21 mouse cellular contexts compared by ENCODE assay signal in genomic region chr3:115666547-115666946, GRCm38 (mm10). TPM values are rescaled to one million over a fixed set of nuclear protein-coding genes. Genes with fewer than 3 reads are reported as not detected.
DNase-seq lines count a peak whose midpoint lies in the region; ATAC-seq lines count a peak whose summit lies in the region.
"Had no signal": no experiment of that assay in that cellular context is flagged by ENCODE, and none has a peak within 500 bp of the region (broad histone marks: within the 10 kb centered on the region; RNA-seq: fewer than 3 reads in every experiment).

No protein-coding gene starts in this region.

- WGBS in heart, embryonic 12.5 days: 63% methylated on average over 8 of the region's 8 CpGs

- H3K9ac ChIP-seq in heart, embryonic 12.5 days: no peak overlapping the region
- H3K9ac ChIP-seq: forebrain, postnatal 0 days; hindbrain, embryonic 12.5 days; hindbrain, embryonic 15.5 days had no signal

- no peaks in the 10 kb centered on the region for H3K4me1 ChIP-seq in heart, embryonic 12.5 days (replicated peaks)
- H3K4me1 ChIP-seq: hindbrain, embryonic 12.5 days; hindbrain, embryonic 15.5 days had no signal

- H3K9me3 ChIP-seq in heart, embryonic 12.5 days (replicated peaks): no peaks in the 10 kb centered on the region
- H3K9me3 ChIP-seq: heart, embryonic 10.5 days; hindbrain, embryonic 12.5 days; hindbrain, embryonic 15.5 days had no signal

- H3K27ac ChIP-seq in heart, embryonic 12.5 days (ENCODE audit: poor library complexity, severe bottlenecking): no peak overlapping the region
- H3K27ac ChIP-seq: gastrocnemius, adult 2 months; heart, adult 2 months; heart, embryonic 10.5 days; hindbrain, embryonic 12.5 days; hindbrain, embryonic 15.5 days had no signal

- ATAC-seq in heart, embryonic 12.5 days (ENCODE audit: insufficient number of reproducible peaks, low FRiP score): no peak
- ATAC-seq: activated CD4-positive, CD25-positive, alpha-beta regulatory T cell, adult 4 months; forebrain, embryonic 14.5 days; forebrain, postnatal 0 days; intestine, postnatal 0 days had no signal

- H3K27me3 ChIP-seq in heart, embryonic 12.5 days (replicated peaks): no peaks in the 10 kb centered on the region
- H3K27me3 ChIP-seq: hindbrain, embryonic 12.5 days; hindbrain, embryonic 15.5 days had no signal

- DNase-seq in adrenal gland, postnatal 14 days: peak; percentile 39
- no peak for DNase-seq in adrenal gland, adult 18-20 months (ENCODE audit: low spot score in 2 of 2)
- peak; percentile 15 for DNase-seq in heart, adult 11 months
- peak; percentile 57 for DNase-seq in naive thymus-derived CD4-positive, alpha-beta T cell, adult 2 months (ENCODE audit: low read depth)
- DNase-seq in gastrocnemius, adult 8-10 months (ENCODE audit: low spot score in 2 of 2): no peak
- DNase-seq: cerebellum, adult 11 months; cerebellum, adult 2 months; cerebellum, adult 9-11 months; cerebellum, postnatal 25 days; forebrain, postnatal 0 days; gastrocnemius, adult 2 months; gastrocnemius, postnatal 25 days; heart, adult 2 months; kidney, adult 2 months had no signal

- H3K4me2 ChIP-seq in heart, embryonic 12.5 days: no peak overlapping the region
- H3K4me2 ChIP-seq: hindbrain, embryonic 12.5 days; hindbrain, embryonic 15.5 days had no signal

- no peaks in the 10 kb centered on the region for H3K36me3 ChIP-seq in heart, embryonic 12.5 days
- H3K36me3 ChIP-seq: heart, embryonic 10.5 days; hindbrain, embryonic 12.5 days; hindbrain, embryonic 15.5 days had no signal

- H3K4me3 ChIP-seq in heart, embryonic 12.5 days: no peak overlapping the region
- H3K4me3 ChIP-seq: gastrocnemius, adult 2 months; heart, adult 2 months; heart, embryonic 10.5 days; hindbrain, embryonic 12.5 days; hindbrain, embryonic 15.5 days had no signal

RNA-seq across cellular contexts. Expression of gene S1pr1, which starts 48.3 kb away (rescaled TPM):
- 50.8 and 66.3 TPM in 2 replicates for total RNA-seq in adrenal gland, postnatal 14 days (2021)
- 10 to 100 TPM; 16.8 to 25.6 TPM for total RNA-seq in adrenal gland, adult 18-20 months (2021)
- 86.0 and 87.5 TPM in 2 replicates for polyA plus RNA-seq in heart, embryonic 12.5 days (2016; fragmentation: Nextera tagmentation; extraction: Ambion mirVana)
- 10 to 100 TPM; 10.6 to 15.0 (median 13.7) TPM for total RNA-seq in gastrocnemius, adult 8-10 months (2022)

Comparison
In these comparisons a context has a peak if more than half of its experiments do, and no peak if none do; other contexts are left out.
1. DNase-seq: peak in adrenal gland, postnatal 14 days (single experiment), heart, adult 11 months (single experiment) and naive thymus-derived CD4-positive, alpha-beta T cell, adult 2 months (single experiment); none in adrenal gland, adult 18-20 months (0 of 2) and gastrocnemius, adult 8-10 months (0 of 2).